Mouse (Mus musculus) liver, adult 2 months (tissue): ENCODE measurements at regions not wholly inside any gene's neighbourhood (a gene's known extent, or its start where the extent isn't known, plus 50 kb on each side); places are given as distances from the start of the nearest gene placed in this dataset.

Source experiments
- CTCF ChIP-seq: fragments of 200-500 bp; IDR thresholded peaks from 2 replicates; pipeline ENCODE4 v1.5.1; 2011; ENCODE audit warnings: low read depth, low read length, control low read depth
- POLR2A ChIP-seq: fragments of 200-500 bp; IDR thresholded peaks from 2 replicates; pipeline ENCODE4 v1.6.1; 2011; ENCODE audit warnings: low read length, control low read depth; ENCODE audit not compliant: insufficient read depth; ENCODE audit errors: extremely low read depth

GRCm38 (mm10) chrX:99409858-99410257 is 61.2 kb downstream of the Pja1 start:
- TF ChIP-seq CTCF (no peak), POLR2A (no peak)
